Mouse (Mus musculus) lung, postnatal 10 days (tissue): Measurements from ENCODE around the gene Rgs6.

Experiments used
- DNase-seq: peaks from one replicate; pipeline ENCODE4 v3.0.0; 2021

Rgs6 gene

DNA sequence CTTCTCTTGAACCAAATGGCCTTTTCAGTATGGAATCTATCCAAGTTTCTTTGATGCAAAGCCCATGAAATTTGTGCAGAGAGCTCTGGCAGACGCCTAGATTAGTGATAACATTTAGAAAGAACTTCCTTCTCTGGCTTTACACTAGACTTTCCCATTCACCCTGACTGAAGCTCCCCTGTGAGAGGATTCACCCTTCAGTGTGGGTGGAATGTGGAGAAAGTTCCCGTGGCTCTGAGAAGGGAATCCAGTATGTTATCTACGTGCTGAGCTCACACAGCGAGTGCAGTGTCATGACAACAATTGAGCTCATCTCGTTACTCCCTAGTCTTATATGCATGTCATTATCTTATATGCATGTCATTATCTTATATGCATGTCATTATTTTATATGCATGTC, 61.9 kb downstream of the Rgs6 start:
- DNase-seq: peak; percentile 3

GRCm38 (mm10) chr12:82664598-82664997, 76.5 kb downstream of the Rgs6 start:
- peak; percentile 51 for DNase-seq

GRCm38 (mm10) chr12:82667441-82667840, 79.3 kb downstream of the Rgs6 start:
- DNase-seq: no peak

DNA sequence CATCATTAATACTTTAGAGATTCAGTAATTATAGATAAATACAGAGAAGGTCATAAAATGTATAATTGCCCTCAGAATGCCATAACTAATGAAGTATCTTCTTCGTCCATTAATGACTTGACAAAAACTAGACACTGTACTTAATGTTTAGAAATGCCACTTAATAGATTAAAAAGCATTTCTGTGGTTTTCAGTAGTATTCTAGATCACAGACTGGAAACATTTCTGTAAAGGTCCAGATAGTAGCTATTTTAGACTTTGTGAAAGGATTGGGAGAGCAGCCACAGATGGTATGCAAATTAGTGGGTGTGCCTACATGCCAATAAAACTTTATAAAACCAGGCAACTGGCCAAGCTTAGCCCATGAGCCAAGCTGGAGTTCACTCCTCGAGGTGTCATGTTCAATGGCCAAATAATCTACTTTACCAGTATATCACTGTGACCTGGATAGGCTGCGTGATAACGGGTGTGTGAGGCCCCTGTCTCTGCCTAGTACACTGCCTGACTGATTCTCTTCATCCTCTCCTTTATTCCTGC, 82.2 kb downstream of the Rgs6 start:
- DNase-seq: peak; percentile 21

- DNase-seq: no peak
Observed at GRCm38 (mm10) chr12:82671591-82671990, 83.5 kb downstream of the Rgs6 start.

DNA sequence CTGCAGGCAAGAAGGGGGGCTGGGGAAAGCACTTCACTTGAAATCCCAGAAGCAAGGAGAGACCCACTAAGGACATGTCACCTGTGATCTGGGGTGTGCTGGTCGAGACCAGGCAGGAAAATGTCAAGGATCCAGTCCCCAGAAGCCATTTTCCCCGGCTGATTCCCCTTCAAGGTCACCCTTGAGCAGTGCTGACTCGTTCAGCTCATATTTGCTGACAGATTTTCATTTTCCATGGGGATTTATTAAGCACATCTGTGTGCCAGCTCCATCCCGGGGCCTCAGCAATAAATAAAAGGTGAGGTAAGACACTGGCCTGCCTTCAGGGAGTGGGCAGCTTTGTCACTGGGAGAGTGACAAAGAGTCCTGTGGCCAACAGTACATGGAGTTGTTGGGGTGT, 87.0 kb downstream of the Rgs6 start:
- DNase-seq: no peak

DNA sequence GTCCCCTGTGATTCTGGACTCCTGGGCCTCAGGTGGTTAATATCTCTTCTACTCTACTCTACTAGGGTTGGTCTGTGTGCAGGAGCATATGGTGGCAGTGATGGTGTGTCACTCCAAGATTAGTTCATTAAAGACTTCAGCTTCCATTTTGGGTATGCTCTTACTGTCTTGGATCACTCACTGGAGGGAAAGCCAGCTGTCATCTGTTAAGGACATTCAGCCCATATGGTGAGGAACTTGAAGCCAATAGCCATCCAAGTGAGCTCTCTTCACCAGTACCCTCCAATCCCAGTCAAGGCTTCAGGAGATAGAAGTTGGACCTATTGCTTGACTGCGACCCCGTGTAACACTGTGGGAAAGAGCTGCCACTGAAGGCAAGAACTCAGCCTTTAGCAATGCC, 98.9 kb downstream of the Rgs6 start:
- no peak for DNase-seq

- DNase-seq: peak; percentile 20
Observed at GRCm38 (mm10) chr12:82698886-82699527, 110.9 kb downstream of the Rgs6 start.

DNA sequence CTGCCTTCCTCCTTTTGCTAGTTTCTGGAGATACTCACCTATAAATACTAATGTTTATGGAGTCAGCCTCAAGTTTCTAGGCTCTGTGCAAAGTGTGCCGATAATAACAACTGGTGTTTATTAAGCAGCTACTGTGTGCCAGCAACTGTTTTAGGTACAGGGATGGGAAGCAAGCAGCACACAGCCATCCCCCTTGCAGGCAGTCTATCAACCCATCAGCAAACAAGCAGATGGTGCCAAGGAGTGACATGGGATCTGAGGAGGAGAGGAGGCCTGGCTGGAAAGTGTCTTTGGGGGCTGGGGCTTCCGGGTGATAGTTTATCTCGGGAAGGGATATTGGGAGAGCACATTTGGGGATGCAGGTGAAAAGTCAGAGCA, 111.4 kb downstream of the Rgs6 start:
- peak; percentile 16 for DNase-seq

DNA sequence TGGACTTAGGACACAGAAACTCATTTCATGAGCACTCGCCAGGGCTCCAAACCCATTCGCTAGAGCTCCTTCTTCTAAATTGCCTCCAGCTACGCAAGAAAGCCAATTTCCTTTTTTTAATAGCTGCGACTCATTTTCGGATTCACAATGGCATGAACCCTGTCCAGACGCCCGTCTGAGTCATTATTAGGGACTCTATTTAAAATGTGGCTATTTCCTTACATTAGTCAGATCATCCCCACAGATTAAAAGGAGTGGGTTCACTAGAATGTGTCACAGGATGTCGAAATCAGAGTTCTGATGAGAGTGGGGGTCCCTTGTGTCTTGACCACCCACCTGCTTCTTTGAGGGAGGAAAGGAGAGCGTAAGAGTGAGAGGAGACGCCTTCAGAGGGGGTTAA, 112.1 kb downstream of the Rgs6 start:
- DNase-seq: no peak

GRCm38 (mm10) chr12:82700840-82701239, 112.7 kb downstream of the Rgs6 start:
- peak; percentile 27 for DNase-seq

DNA sequence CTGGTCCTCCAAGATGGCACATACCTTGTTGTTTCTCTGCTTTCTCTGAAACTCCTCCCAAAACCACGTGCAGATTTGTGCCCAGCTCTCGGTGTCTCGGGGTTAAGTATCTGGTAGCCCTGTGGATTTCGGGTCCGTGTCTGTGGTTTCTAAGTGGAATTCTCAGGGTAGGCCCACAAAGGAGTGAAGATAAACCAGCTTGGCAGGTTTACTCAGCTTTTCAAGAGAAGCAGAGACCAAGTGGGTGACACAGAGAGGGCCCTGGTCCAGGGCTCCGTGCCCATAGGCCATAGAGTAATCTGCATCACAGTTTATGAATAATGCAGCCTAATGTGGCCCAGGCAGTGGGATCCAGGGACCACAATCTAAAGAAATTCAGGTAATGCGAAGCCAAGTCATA, 113.3 kb downstream of the Rgs6 start:
- DNase-seq: peak; percentile 24

- DNase-seq: no peak
Observed at GRCm38 (mm10) chr12:82710376-82710775, 122.3 kb downstream of the Rgs6 start.

GRCm38 (mm10) chr12:82714284-82714683, 126.2 kb downstream of the Rgs6 start:
- no peak for DNase-seq

GRCm38 (mm10) chr12:82723017-82723540, 135.0 kb downstream of the Rgs6 start:
- peak; percentile 21 for DNase-seq

- no peak for DNase-seq
Observed at GRCm38 (mm10) chr12:82726255-82726654, 138.2 kb downstream of the Rgs6 start.

- no peak for DNase-seq
Observed at GRCm38 (mm10) chr12:82731587-82731986, 143.5 kb downstream of the Rgs6 start.

GRCm38 (mm10) chr12:82742955-82743354, 154.9 kb downstream of the Rgs6 start:
- no peak for DNase-seq

DNA sequence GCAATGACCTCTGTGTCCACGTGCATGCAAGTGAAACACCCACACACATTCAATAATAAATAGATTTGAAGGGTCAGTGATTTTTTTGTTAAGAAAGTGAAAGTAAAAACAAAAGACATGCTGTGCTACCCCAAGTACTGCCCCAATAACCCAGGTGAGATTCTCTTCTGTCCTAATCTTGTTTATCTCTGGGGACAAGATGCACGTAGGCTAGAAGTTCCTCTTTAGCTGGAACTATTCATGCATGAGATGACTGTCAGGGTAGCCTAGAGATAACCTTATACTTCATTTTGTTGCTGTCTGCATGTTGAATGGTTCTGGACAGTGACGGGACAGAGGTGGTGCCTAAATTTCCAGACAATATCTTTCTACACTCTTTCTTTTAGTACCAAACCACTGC, 155.9 kb downstream of the Rgs6 start:
- DNase-seq: no peak

DNA sequence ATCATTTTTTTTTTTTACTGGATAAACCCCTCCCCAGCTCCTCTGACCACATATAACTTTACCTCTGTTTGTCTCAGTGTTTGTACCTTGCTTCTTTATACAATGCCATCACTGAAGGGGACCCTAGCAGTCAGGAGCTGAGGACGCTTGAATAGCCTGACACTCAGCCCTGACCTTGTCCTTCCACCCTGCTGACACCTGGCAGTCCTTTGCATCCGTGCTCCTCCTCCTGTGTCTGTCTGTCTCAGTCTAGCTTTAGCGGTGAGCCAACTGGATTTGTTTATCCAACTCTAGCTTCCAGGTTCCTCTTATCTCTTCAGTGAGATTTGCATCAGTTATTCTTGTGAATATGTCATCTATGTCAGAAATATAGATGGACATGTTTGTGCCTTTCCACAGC, 156.7 kb downstream of the Rgs6 start:
- no peak for DNase-seq

DNA sequence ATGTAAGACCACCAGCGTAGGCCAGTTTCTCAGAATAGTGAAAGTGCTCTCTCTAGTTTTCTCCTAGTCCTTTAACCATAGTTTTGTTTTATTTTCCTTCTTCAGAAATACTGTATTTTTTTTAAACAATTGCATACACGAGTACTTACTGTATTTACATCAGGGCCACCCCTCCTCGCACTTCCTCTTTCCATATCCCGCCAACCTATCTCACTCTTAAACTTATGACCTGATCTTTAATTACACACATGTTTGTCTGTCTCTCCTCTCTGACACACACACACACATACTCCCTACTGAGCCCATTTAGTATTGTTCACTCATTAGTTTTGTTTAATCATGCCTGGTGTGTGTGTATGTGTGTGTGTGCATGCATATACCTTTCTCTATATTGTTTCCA, 159.0 kb downstream of the Rgs6 start:
- DNase-seq: no peak

- DNase-seq: no peak
Observed at GRCm38 (mm10) chr12:82751846-82752245, 163.8 kb downstream of the Rgs6 start.

DNA sequence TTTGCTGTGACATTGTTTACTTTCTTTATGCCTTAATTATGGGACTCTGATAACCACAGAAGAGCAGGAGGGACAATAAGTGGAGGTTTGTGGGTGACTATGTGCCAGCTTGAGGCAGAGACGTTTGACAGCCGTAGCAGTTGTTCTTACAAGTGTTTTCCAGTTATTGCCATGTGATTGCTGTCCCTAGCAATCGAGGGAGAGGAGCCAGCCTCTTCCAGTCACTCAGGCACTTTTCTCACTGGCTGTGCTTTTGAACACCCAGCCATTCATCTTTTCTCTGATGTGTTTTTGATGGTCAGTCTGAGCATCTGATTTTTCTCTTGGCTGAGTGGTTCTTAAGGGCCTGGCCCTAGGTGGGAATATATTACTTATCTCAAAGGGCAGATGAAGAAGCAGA, 166.4 kb downstream of the Rgs6 start:
- DNase-seq: no peak

GRCm38 (mm10) chr12:82756756-82757155, 168.7 kb downstream of the Rgs6 start:
- DNase-seq: peak; percentile 40

DNA sequence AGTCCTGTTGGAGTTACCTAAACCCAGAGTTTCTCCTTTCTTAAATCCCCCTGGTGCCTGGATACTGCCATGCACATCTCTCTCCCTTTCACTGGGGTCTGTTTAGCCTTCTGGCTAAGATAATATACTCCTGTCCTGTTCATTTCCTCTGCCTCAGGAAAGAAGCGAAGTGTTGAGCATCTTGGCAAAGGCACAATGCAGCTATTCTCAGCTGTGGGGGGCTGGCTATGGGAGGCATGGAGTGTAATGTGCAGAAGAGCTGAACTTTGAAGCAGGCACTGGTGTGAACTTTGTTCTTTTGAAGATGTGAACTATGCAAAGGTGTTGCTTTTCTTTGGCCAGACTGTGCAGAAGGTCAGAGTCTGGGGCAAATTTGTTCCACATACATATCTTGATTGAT, 169.3 kb downstream of the Rgs6 start:
- DNase-seq: peak; percentile 6
